Mouse (Mus musculus) frontal cortex, adult 2 months (tissue): ENCODE measurements around the gene Plcg1. TPM values are rescaled to one million over a fixed set of nuclear protein-coding genes. Genes with fewer than 3 reads are reported as not detected.

Experiments
- DNase-seq, 2 experiments: peaks; one replicate each; pipeline ENCODE4 v3.0.0; 2022; ENCODE audit warnings: low spot score in 1 of 2; ENCODE audit errors: extremely low spot score in 1 of 2
- polyA plus RNA-seq: library from polyadenylated mRNA; depleted of rRNA; stranded (reverse); fragments of >200 nt; gene quantifications from 2 replicates; pipeline ENCODE4 v1.2.3, GENCODE M21; 2012

Plcg1 gene
- polyA plus RNA-seq, 1 experiment, result 91.3 TPM

GRCm38 (mm10) chr2:160734331-160734730, 3.2 kb downstream of the Plcg1 start:
- DNase-seq, result no peak

- no peak for DNase-seq
These were observed 4.7 kb downstream of the Plcg1 start for GRCm38 (mm10) chr2:160735706-160736310.

- DNase-seq, result no peak
These were observed 5.4 kb downstream of the Plcg1 start for GRCm38 (mm10) chr2:160736466-160736865.

- no peak for DNase-seq
These were observed 7.3 kb downstream of the Plcg1 start for GRCm38 (mm10) chr2:160738354-160738753.

- no peak for DNase-seq
These were observed 8.7 kb downstream of the Plcg1 start for GRCm38 (mm10) chr2:160739647-160740356.

- DNase-seq, result no peak
These were observed 9.5 kb downstream of the Plcg1 start for GRCm38 (mm10) chr2:160740521-160741156.

- DNase-seq, result no peak
These were observed 10.5 kb downstream of the Plcg1 start for GRCm38 (mm10) chr2:160741580-160741979.

- DNase-seq, result no peak
These were observed 11.1 kb downstream of the Plcg1 start for GRCm38 (mm10) chr2:160742161-160742609.

GRCm38 (mm10) chr2:160744040-160744822, 13.1 kb downstream of the Plcg1 start:
- peak in 1 of 2 experiments; percentile 63 for DNase-seq

GRCm38 (mm10) chr2:160744823-160745210, 13.7 kb downstream of the Plcg1 start:
- DNase-seq, result no peak

- DNase-seq, result no peak
These were observed 14.4 kb downstream of the Plcg1 start for GRCm38 (mm10) chr2:160745497-160745896.

GRCm38 (mm10) chr2:160746637-160747036, 15.5 kb downstream of the Plcg1 start:
- no peak for DNase-seq

- no peak for DNase-seq
These were observed 16.0 kb downstream of the Plcg1 start for GRCm38 (mm10) chr2:160747075-160747474.

- DNase-seq, result no peak
These were observed 25.6 kb downstream of the Plcg1 start for GRCm38 (mm10) chr2:160756583-160757203.

- DNase-seq, result peak in 1 of 2 experiments; percentile 75
These were observed 29.5 kb downstream of the Plcg1 start for GRCm38 (mm10) chr2:160760433-160761184.

- no peak for DNase-seq
These were observed 32.7 kb downstream of the Plcg1 start for GRCm38 (mm10) chr2:160763816-160764215.

- DNase-seq, result no peak
These were observed 33.3 kb downstream of the Plcg1 start for GRCm38 (mm10) chr2:160764386-160764785.

- DNase-seq, result no peak
These were observed 34.0 kb downstream of the Plcg1 start for GRCm38 (mm10) chr2:160765096-160765495.

GRCm38 (mm10) chr2:160766371-160766771, 35.3 kb downstream of the Plcg1 start:
- DNase-seq, result no peak

GRCm38 (mm10) chr2:160767201-160767600, 36.1 kb downstream of the Plcg1 start:
- no peak for DNase-seq
